Mouse (Mus musculus) cerebellum, adult 11 months (tissue): ENCODE measurements at regions not wholly inside any gene's neighbourhood (a gene's known extent, or its start where the extent isn't known, plus 50 kb on each side); places are given as distances from the start of the nearest gene placed in this dataset.

Experiments
- DNase-seq: peaks from one replicate; pipeline ENCODE4 v3.0.0; 2022

GRCm38 (mm10) chr1:194026958-194027692 lies 590.9 kb upstream of the Plxna2 start:
- DNase-seq = no peak

GRCm38 (mm10) chr1:194026213-194026612 lies 591.8 kb upstream of the Plxna2 start:
- no peak for DNase-seq

- peak; percentile 65 for DNase-seq
These were observed 598.7 kb upstream of the Plxna2 start for GRCm38 (mm10) chr1:194019282-194019681.

DNA sequence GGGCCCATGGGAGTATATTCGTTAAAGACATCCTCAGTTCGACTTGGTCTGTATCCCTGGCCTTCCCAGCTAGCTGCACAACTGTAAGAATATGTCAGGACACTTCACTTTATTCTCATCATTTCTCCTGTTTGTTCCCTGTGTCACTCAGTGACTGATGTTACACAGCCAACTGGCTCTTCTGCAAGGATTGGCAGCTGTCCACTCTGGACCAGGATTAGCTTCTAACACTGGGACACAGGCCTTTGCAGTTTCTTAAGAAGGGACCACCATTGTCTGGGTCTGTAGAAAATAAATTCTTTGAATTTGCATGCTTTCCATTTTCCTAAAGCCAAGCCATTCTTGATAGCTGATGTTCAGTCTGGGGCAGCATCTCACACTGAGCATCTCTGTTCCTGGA lies 622.1 kb upstream of the Camk1g start:
- DNase-seq = no peak

- no peak for DNase-seq
These were observed 620.0 kb upstream of the Camk1g start for GRCm38 (mm10) chr1:193989956-193990675.

DNA sequence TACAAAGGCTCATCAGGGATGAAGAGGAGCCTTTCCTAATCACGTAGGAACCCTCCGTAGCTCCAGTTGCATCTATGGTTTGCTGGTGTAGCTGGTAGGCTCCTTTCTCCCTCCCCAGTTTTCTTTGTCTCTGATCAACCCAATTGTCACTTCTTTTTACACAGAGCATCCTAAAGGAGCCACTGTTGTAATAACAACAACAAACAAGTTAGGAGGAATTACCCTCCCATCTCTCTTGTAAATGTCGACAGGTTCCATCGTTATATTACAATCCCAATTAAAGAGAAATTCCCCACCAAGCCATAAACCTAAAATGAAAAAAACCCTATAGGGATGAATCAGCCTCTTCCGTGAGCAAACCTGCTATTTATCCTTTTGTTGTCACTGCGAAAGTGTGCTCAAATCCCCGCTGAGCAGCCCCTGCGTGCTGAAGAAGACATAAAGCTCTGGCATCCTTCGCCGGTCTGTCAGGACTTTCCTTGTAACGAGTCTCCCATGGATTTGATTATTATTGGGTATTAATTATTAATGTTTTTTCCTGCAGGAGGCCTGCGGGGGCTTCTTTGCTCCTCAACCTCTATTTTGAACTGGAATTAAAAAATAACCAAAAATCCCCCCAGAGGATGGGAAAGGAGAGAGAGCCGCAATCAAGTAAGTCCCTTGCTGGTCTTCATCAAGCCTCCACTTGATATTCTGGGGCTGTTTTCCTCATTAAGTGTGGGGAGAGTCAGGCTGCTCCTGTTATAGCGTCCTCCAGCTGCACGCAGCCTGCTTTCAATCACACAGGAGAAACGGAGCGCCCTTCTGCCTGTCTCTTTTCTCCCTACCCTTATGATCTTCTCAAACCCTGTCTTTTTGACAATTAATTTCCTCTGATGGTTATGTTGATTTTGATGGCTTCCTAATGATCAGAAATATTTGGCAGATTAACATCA lies 619.1 kb upstream of the Camk1g start:
- DNase-seq = no peak

- DNase-seq = no peak
These were observed 610.5 kb upstream of the Camk1g start for GRCm38 (mm10) chr1:193980571-193980970.

- DNase-seq = no peak
These were observed 601.4 kb upstream of the Camk1g start for GRCm38 (mm10) chr1:193971537-193971936.

DNA sequence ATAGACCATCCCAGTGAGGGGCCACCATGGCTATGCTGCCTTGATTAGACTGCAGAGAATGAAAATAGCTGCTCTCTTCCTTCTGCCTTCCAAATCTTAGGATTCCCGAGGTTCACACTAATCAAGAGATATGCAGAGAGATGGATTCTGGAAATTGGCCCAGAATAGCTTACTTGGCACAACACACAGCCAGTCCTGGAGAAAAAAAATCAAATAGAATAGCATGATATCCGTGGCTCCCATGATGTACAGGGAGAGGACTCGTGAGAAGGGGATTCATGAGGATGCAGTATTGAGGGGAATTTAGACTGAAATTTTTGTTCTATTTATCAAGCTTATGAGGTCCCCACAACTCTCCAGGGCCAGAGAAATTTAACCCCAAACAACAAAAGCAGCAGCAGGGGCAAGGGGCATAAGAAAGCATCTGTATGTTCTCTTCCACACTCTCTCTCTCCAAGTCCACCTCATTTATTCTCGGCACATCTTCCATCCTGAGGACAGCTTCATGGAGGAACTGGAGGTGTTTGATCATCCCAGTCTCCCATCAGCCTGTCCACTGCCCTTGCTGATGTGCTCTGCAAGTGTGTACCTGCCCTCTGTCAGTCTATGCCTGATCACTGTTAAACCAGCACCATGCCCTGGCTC lies 599.3 kb upstream of the Camk1g start:
- DNase-seq = no peak

- DNase-seq = no peak
These were observed 598.1 kb upstream of the Camk1g start for GRCm38 (mm10) chr1:193967957-193968926.

DNA sequence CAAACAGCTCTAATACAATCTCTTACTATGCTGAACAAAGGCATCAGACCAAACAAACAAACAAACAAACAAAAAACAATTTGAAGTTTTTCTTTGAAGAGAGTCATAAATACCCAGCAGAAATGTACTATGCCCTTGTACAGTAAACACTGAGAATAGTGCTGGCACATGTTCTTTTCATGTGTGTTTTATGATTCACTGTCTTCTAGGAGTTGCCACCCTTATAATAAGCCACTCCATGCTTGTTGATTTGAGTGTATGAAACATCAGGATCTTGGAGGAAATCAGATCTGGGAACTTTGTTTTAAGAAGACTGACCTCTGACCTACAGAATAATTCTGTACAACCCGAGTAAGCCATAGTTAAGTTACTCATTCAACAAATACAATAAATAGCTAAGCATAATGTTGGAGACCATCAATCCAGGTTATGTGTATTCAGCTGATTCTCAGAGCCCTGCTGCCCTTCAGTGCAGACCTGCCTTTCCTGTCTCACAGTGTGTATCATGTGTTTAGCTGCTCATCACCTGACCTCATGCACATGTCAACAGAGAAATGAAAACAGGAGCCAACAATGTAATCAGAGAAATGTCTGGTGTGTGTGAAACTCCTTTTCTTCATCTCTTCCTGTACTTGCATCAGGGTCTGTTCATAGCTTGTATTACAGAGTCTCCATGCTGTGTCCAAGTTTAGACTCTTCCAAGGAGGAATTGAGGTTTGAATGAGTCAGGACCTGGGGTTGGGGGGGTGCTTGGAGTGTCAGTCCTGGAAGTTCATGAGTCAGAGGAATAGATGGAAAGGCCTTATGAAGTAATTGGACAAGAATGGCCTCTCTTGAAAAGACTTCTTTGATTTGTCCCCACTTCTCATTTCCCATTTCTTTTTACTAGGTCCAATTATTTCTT lies 596.8 kb upstream of the Camk1g start:
- DNase-seq = no peak

GRCm38 (mm10) chr1:193965278-193965677 lies 595.2 kb upstream of the Camk1g start:
- no peak for DNase-seq

- no peak for DNase-seq
These were observed 581.8 kb upstream of the Camk1g start for GRCm38 (mm10) chr1:193951936-193952335.

DNA sequence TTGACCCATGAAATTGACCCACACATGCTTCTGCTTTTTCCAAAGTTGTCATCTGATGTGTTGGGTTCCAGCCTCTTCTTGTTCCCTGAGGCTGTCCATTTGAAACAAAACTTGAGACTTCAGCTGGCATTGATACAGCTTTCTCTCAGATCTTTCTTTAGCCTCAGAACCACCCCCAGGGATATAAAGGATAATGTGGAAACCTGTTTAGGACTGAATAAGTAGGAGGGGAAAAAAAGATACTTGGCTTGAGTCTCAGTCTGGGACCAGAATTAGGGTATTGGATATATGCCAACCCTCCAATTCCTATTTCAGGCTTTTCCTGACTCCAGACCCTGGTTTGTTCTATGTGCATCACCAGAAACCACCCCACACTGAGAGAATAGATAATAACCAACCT lies 579.7 kb upstream of the Camk1g start:
- DNase-seq = no peak

DNA sequence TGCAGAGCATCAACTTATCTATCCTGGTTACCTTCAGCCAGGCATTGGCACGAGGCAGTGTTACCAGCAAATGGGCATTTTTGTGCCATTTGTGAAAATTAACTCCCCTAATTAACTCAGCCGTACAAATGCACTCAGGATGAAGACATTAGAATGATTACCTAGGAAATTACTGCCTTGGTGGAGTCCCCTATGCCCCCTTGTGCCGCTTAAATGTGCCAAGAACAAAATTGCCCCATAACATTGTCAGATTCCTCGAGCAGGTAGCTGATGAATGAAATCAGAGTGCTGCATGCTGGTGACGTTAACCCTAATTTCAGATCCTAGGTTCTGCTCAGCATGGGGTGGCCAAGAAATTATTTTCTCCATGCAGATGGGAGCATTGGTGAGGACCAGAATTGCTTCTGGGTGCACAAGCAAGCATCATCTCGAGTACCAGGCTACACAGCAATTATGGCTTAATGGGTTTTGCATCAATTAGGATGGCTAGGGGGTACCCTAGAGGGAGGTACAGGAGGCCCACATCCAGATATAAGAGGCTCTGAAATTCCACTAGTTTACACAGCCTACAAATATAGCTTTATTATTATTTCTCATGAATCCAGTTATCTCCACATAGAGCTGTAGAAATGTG lies 577.0 kb upstream of the Camk1g start:
- no peak for DNase-seq

DNA sequence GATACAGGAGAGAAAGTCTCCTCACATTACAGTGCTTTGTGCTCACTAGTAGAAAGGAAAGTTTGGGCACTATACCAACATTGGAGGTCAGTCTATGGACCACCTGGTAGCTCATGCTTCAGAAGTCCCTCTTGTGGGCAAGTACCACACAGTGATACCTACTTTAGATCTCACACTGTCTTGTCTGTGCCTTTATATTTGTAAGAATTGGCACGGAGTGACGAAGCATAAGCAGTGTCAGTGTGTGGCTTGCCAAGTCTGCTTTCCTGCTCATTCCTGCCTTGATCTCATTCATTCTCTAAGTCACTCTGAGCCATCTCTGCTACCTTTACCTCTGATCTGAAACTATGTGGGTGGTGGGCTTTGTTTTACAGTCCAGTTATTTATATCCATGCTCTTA lies 565.9 kb upstream of the Camk1g start:
- no peak for DNase-seq

GRCm38 (mm10) chr1:193934308-193934707 lies 564.2 kb upstream of the Camk1g start:
- DNase-seq = no peak

GRCm38 (mm10) chr1:193931131-193931729 lies 561.1 kb upstream of the Camk1g start:
- DNase-seq = no peak

- no peak for DNase-seq
These were observed 558.5 kb upstream of the Camk1g start for GRCm38 (mm10) chr1:193928607-193929006.

DNA sequence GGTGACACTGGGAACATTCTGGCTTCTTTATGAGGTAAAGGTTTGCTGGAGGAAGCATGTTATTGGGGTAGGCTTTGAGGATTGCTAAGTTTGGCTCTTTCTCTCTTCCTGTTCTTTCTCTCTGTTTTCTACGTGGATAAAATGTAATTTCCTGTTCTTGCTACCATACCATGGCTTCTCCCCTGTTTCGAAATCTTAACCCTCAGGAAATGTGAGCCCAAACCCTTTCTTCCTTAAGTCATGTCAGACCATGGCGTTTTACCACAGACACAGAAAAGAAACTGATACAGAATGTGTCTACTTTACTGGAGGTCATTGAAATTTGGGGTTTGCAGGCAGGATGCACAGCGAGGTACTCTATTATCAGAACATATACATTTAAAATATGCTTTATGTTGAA lies 552.7 kb upstream of the Camk1g start:
- no peak for DNase-seq
